Mouse (Mus musculus): ENCODE data around the gene Pcolce2. TPM values are rescaled to one million over a fixed set of nuclear protein-coding genes. Genes with fewer than 3 reads are reported as not detected.

Pcolce2 gene
- polyA plus RNA-seq, 1 experiment from 2014 or later, result 20.6 TPM

DNA sequence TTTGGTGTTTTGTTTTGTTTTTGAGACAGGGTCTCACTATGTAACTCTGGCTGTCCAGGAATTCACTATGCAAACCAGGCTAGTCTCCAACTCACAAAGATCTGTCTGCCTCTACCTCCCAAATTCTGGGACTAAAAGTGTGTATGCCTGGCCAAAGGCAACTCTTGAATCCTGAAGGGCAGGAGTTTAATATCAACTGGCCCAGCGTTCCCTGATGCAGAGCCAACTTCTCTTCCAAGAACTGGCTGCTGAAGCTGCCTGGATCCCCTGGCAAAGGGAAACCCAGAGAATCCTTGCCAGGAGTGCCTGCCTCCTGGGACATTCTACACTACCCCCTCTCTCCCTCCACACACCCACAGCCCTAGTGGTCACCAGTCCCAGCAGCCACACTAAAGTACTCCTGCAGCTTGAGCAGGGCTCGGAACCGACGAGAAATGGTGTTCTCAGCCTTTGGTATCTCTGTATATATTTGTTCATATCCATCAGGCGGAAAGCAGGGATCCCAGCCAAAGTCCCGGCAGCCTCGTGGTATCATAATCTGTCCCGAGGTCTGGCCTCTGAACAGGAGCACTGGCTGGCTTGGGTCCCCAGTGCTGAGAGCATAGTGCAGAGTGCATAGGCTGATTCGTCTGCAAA lies 37.8 kb downstream of the Pcolce2 start:
- 70% methylated on average over 9 of the region's 9 CpGs for WGBS (ENCODE audit: insufficient replicate concordance)
- Histone ChIP-seq H3K9me3 (ENCODE audit: low read length) (no peaks in the 10 kb centered on the region; the same call in 1 of the 2 replicates), H3K36me3 (replicated peaks; ENCODE audit: insufficient read depth, low read length) (peaks cover 9% of the 10 kb centered on the region; the same call in 1 of the 2 replicates), H3K9ac (replicated peaks) (no peak overlapping the region), H3K4me2 (ENCODE audit: low read depth, low read length) (no peak overlapping the region), H3K27me3 (ENCODE audit: insufficient read depth, low read length) (no peaks in the 10 kb centered on the region), H3K4me3 (ENCODE audit: low read depth, low read length) (no peak overlapping the region), H3K27ac (ENCODE audit: low read depth) (no peak overlapping the region), H3K4me1 (ENCODE audit: insufficient read depth) (no peaks in the 10 kb centered on the region)
- no peak for TF ChIP-seq CTCF (IDR thresholded peaks at IDR 0.05; ENCODE audit: low read depth)
- TF ChIP-seq EP300 (IDR thresholded peaks at IDR 0.05; ENCODE audit: low read depth), result no peak
- DNase-seq (no peak), ATAC-seq (no peak)

DNA sequence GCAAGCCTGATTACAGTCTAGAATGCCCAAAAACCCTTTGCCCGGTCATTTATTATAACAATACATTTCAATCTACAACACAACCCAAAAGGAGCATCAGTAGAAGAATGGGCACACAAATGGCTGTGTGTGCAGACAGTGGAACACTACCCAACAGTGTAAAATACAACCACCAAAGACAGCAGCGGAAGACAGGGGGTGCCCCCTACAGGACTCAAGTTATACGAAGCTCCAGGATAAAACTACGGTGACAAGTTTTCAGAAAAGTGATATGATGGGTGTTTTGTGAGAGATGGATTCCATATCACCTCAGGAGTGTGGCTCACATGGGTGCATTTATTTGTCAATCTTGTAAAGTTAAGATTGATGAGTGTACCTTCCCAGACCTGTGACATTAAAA lies 38.6 kb downstream of the Pcolce2 start:
- no peaks in the 10 kb centered on the region for H3K4me1 ChIP-seq (ENCODE audit: insufficient read depth)
- ATAC-seq (no peak), DNase-seq (no peak)
- no peak overlapping the region for H3K4me3 ChIP-seq (ENCODE audit: low read depth, low read length)
- H3K4me2 ChIP-seq (ENCODE audit: low read depth, low read length), result no peak overlapping the region
- H3K36me3 ChIP-seq (replicated peaks; ENCODE audit: insufficient read depth, low read length), result peaks cover 6% of the 10 kb centered on the region; the same call in 1 of the 2 replicates
- no peak overlapping the region for H3K27ac ChIP-seq (ENCODE audit: low read depth)
- TF ChIP-seq EP300 (IDR thresholded peaks at IDR 0.05; ENCODE audit: low read depth), result no peak
- no peak for TF ChIP-seq CTCF (IDR thresholded peaks at IDR 0.05; ENCODE audit: low read depth)
- no peaks in the 10 kb centered on the region; the same call in 1 of the 2 replicates for H3K9me3 ChIP-seq (ENCODE audit: low read length)
- no peaks in the 10 kb centered on the region for H3K27me3 ChIP-seq (ENCODE audit: insufficient read depth, low read length)
- no peak overlapping the region for H3K9ac ChIP-seq (replicated peaks)
- WGBS (ENCODE audit: insufficient replicate concordance), result 88% methylated on average over 4 of the region's 4 CpGs

DNA sequence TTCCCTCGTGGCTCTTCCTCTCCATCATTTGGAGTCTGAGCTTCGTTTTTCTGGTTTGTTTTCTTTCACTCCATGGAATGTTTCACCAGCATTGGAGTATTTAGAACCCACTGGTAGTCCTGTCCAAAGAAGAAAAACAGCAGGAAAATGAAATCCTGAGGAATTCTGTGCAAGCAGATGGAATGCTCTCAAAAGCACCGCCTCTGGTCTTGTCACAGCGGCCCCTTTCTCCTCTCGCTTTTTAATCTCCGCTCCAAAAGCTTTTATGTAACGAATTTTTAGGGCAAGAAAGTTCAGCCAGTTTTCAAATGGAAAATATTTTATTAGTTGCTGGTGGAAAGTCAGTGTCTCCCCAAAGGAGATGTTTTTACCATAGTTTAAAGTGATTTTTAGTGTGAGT lies 42.6 kb downstream of the Pcolce2 start:
- 72% methylated on average over 7 of the region's 7 CpGs for WGBS (ENCODE audit: insufficient replicate concordance)
- Histone ChIP-seq H3K9ac (replicated peaks) (no peak overlapping the region), H3K9me3 (ENCODE audit: low read length) (no peaks in the 10 kb centered on the region), H3K36me3 (replicated peaks; ENCODE audit: insufficient read depth, low read length) (no peaks in the 10 kb centered on the region), H3K4me2 (ENCODE audit: low read depth, low read length) (no peak overlapping the region), H3K4me1 (ENCODE audit: insufficient read depth) (no peaks in the 10 kb centered on the region), H3K4me3 (ENCODE audit: low read depth, low read length) (no peak overlapping the region), H3K27me3 (ENCODE audit: insufficient read depth, low read length) (no peaks in the 10 kb centered on the region), H3K27ac (ENCODE audit: low read depth) (no peak overlapping the region)
- DNase-seq (no peak), ATAC-seq (no peak)
- no peak for TF ChIP-seq EP300 (IDR thresholded peaks at IDR 0.05; ENCODE audit: low read depth)
- TF ChIP-seq CTCF (IDR thresholded peaks at IDR 0.05; ENCODE audit: low read depth), result no peak

DNA sequence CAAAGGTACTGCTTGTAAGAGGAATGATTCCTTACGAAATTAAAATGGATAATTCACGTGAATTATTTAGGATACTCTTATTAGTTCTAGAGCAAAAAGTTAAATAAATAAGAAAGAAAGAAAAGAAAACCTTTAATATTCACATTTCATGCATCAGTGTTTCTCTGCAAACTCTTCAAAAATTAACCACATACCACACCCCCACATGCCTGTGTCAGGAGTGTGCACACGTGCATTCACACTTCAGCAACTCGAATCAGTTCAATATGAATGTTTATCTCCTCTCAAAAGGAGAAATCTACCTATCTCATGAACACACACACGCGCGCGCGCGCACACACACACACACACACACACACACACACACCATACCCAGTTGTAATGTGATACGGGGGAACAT lies 43.3 kb downstream of the Pcolce2 start:
- Histone ChIP-seq H3K4me1 (ENCODE audit: insufficient read depth) (no peaks in the 10 kb centered on the region), H3K27ac (ENCODE audit: low read depth) (no peak overlapping the region), H3K9ac (replicated peaks) (no peak overlapping the region), H3K36me3 (replicated peaks; ENCODE audit: insufficient read depth, low read length) (no peaks in the 10 kb centered on the region), H3K27me3 (ENCODE audit: insufficient read depth, low read length) (no peaks in the 10 kb centered on the region), H3K4me3 (ENCODE audit: low read depth, low read length) (no peak overlapping the region), H3K9me3 (ENCODE audit: low read length) (no peaks in the 10 kb centered on the region), H3K4me2 (ENCODE audit: low read depth, low read length) (no peak overlapping the region)
- no peak for ATAC-seq
- no peak for DNase-seq
- WGBS (ENCODE audit: insufficient replicate concordance), result 83% methylated on average over 11 of the region's 11 CpGs
- TF ChIP-seq EP300 (IDR thresholded peaks at IDR 0.05; ENCODE audit: low read depth) (no peak), CTCF (IDR thresholded peaks at IDR 0.05; ENCODE audit: low read depth) (no peak)

DNA sequence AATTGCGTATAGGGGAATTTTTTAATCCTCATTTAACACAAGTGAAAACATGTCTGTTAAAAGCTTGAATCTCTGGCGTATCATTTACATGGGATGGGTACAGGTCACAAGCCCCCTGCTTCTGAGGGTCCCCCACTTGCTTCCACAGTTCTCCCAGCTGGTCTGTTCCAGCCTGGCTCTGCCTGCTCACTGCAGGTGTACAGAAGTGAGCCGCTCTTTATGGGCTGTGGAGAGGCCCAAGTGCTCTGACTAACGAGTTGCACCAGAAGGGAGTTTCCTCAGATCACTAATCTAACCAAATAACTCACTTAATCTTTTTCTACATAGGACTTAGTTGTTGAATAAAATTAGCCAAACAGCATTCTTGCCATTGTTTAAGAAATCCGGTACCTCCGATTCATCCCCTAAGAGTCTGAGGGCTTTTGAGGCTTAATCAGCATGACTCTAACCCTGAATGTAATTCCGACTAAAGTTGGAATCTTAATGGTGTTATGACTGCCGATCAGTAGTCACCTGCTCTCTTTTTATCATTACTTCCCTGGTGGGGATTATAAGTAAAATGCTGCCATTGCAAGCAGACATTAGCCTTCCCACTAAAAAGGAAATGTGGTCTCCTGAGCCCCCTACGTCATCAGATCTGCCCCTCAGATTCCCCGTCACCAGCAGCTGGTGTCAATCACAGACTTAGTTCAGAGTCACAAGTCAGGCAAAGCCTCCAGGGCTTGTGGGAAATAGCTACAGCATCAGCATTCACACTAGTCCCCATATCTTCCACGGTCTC lies 48.4 kb downstream of the Pcolce2 start:
- Histone ChIP-seq H3K27ac (ENCODE audit: low read depth) (no peak overlapping the region), H3K27me3 (ENCODE audit: insufficient read depth, low read length) (no peaks in the 10 kb centered on the region), H3K36me3 (replicated peaks; ENCODE audit: insufficient read depth, low read length) (0 out of 2 replicates have a peak, but pooled peaks cover 2% of the 10 kb centered on the region), H3K4me1 (ENCODE audit: insufficient read depth) (no peaks in the 10 kb centered on the region), H3K9me3 (ENCODE audit: low read length) (no peaks in the 10 kb centered on the region), H3K4me2 (ENCODE audit: low read depth, low read length) (no peak overlapping the region), H3K9ac (replicated peaks) (no peak overlapping the region), H3K4me3 (ENCODE audit: low read depth, low read length) (no peak overlapping the region)
- DNase-seq (no peak), ATAC-seq (no peak)
- WGBS (ENCODE audit: insufficient replicate concordance), result 71% methylated on average over 11 of the region's 11 CpGs
- no peak for TF ChIP-seq CTCF (IDR thresholded peaks at IDR 0.05; ENCODE audit: low read depth)
- TF ChIP-seq EP300 (IDR thresholded peaks at IDR 0.05; ENCODE audit: low read depth), result no peak

DNA sequence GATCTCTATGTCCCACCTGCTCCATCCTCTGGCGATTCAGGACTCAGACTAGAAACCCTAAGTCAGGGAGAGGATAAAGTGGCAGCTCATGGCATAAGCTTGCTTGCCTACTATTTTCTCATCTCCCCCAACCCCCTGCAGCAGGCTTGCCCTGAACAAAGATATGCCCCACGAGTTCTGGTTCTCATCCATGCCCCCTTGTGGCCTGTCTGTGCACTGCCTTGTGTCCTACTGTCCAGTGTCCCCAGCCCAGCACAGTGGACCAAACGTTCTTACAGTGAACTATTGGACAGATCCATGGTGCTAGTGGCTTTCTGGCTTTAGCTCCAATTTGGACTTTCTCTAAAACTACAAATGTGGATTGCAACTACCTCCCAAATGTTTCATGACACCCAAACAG lies 50.7 kb downstream of the Pcolce2 start:
- H3K27me3 ChIP-seq (ENCODE audit: insufficient read depth, low read length), result no peaks in the 10 kb centered on the region
- H3K4me3 ChIP-seq (ENCODE audit: low read depth, low read length), result no peak overlapping the region
- DNase-seq (peak; percentile 53), ATAC-seq (no peak)
- 0 out of 2 replicates have a peak, but pooled peaks cover 2% of the 10 kb centered on the region for H3K36me3 ChIP-seq (replicated peaks; ENCODE audit: insufficient read depth, low read length)
- no peaks in the 10 kb centered on the region for H3K9me3 ChIP-seq (ENCODE audit: low read length)
- TF ChIP-seq CTCF (IDR thresholded peaks at IDR 0.05; ENCODE audit: low read depth) (peak; percentile 77), EP300 (IDR thresholded peaks at IDR 0.05; ENCODE audit: low read depth) (no peak)
- WGBS (ENCODE audit: insufficient replicate concordance), result 40% methylated on average over 3 of the region's 3 CpGs
- no peaks in the 10 kb centered on the region for H3K4me1 ChIP-seq (ENCODE audit: insufficient read depth)
- no peak overlapping the region for H3K4me2 ChIP-seq (ENCODE audit: low read depth, low read length)
- no peak overlapping the region for H3K27ac ChIP-seq (ENCODE audit: low read depth)
- no peak overlapping the region for H3K9ac ChIP-seq (replicated peaks)
